Mouse (Mus musculus) lung, postnatal 0 days (tissue): ENCODE results near the gene Mfsd4b4. TPM values are rescaled to one million over a fixed set of nuclear protein-coding genes. Genes with fewer than 3 reads are reported as not detected.

Source experiments
- ATAC-seq: fragments of 200-750 bp; cut with Nextera tagmentation; 2 replicates; pipeline ENCODE4 v1.8.0; 2017; ENCODE audit warnings: moderate library complexity
- DNase-seq: peaks from one replicate; pipeline ENCODE4 v3.0.0-alpha.2; 2016; ENCODE audit warnings: low spot score
- H3K27ac ChIP-seq: fragments of 300-500 bp; sonication (generic); 2 replicates; pipeline ENCODE4 v1.5.1; 2014; ENCODE audit warnings: antibody characterized with exemption, mild to moderate bottlenecking, low read length, mixed read lengths
- H3K27me3 ChIP-seq: fragments of 300-500 bp; sonication (generic); replicated peaks from 2 replicates; pipeline ENCODE4 v1.6.1; 2014; ENCODE audit warnings: low read length, mixed read lengths; ENCODE audit not compliant: insufficient read depth
- H3K36me3 ChIP-seq: fragments of 300-500 bp; sonication (generic); 2 replicates; pipeline ENCODE4 v1.6.1; 2014; ENCODE audit warnings: low read length, mixed read lengths; ENCODE audit not compliant: insufficient read depth
- H3K4me1 ChIP-seq: fragments of 300-500 bp; sonication (generic); 2 replicates; pipeline ENCODE4 v1.6.1; 2014; ENCODE audit warnings: antibody characterized with exemption, low read depth, low read length, mixed read lengths; ENCODE audit not compliant: insufficient read depth
- H3K4me2 ChIP-seq: fragments of 300-500 bp; sonication (generic); replicated peaks from 2 replicates; pipeline ENCODE4 v1.6.1; 2014; ENCODE audit warnings: low read depth, mild to moderate bottlenecking, low read length, moderate library complexity, mixed read lengths
- H3K4me3 ChIP-seq: fragments of 300-500 bp; sonication (generic); 2 replicates; pipeline ENCODE4 v1.5.1; 2014; ENCODE audit warnings: low read depth, low read length
- H3K9ac ChIP-seq: fragments of 300-500 bp; sonication (generic); replicated peaks from 2 replicates; pipeline ENCODE4 v1.6.1; 2014; ENCODE audit warnings: low read depth, mild to moderate bottlenecking
- H3K9me3 ChIP-seq: fragments of 300-500 bp; sonication (generic); 2 replicates; pipeline ENCODE4 v1.6.1; 2016; ENCODE audit warnings: low read length, mixed read lengths
- CTCF ChIP-seq: IDR thresholded peaks from 2 replicates; pipeline ENCODE4 v1.5.1; 2016; ENCODE audit warnings: antibody characterized with exemption, mild to moderate bottlenecking
- EP300 ChIP-seq: IDR thresholded peaks from 2 replicates; pipeline ENCODE4 v1.6.1; 2016; ENCODE audit warnings: antibody characterized with exemption, mild to moderate bottlenecking, control low read depth
- WGBS: fragments of 180-500 bp; shearing (Covaris S2); extraction: QIAGEN DNeasy Blood & Tissue Kit; methylation state at CpG from one replicate; pipeline ENCODE4 v1.1.7; 2014; 5-methylcytosine and 5-hydroxymethylcytosine counted together
- polyA plus RNA-seq: library from polyadenylated mRNA; unstranded; fragments of >200 nt; fragmentation: Nextera tagmentation; extraction: Ambion mirVana; gene quantifications from 2 replicates; pipeline ENCODE4 v1.2.1, GENCODE M21; 2015

Gene Mfsd4b4
- polyA plus RNA-seq, 1 experiment from 2014 or later = 3.3 TPM

DNA sequence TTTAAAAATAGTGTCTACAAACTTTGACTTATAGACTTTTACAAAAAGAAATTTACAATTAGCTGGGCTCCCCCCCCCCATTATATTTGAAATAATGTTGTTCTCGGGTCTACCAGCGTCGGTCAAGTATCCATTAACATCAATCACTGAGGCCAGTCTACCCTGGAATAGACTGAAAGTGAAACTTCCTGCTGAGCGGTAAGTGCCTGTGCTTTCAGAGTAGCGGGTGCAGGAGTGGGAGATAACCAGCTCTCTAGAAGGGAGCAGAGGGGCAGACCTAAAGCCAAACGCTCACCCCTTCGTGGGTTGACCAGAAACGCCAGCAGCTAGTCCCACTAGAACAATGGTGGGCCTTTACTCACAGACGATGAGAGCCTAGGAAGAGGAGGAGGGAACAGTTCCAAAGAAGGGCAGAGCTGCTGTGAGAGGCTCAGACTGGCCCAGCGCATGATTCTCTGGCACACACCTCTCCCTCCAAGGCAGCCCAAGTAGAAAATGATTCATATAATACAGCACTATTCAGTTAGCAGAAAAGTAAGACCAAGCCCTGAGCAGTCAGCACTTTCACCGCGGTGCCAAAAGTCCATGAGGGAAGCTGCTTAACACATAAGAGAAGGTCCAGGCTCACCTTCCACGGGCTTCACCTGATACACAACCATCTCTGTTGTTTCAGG, 9.9 kb upstream of the Mfsd4b4 start:
- Histone ChIP-seq H3K9me3 (no peaks in the 10 kb centered on the region), H3K4me3 (peak overlapping the region; percentile 19; the same call in 1 of the 2 replicates), H3K4me1 (no peaks in the 10 kb centered on the region), H3K9ac (0 out of 2 replicates have a peak overlapping the region, but pooled peaks have one; percentile 26), H3K36me3 (no peaks in the 10 kb centered on the region), H3K4me2 (peak overlapping the region; percentile 47), H3K27me3 (no peaks in the 10 kb centered on the region), H3K27ac (no peak overlapping the region)
- 48% methylated on average over 13 of the region's 13 CpGs for WGBS
- DNase-seq (no peak), ATAC-seq (peak; percentile 49)
- TF ChIP-seq CTCF (no peak), EP300 (no peak)

DNA sequence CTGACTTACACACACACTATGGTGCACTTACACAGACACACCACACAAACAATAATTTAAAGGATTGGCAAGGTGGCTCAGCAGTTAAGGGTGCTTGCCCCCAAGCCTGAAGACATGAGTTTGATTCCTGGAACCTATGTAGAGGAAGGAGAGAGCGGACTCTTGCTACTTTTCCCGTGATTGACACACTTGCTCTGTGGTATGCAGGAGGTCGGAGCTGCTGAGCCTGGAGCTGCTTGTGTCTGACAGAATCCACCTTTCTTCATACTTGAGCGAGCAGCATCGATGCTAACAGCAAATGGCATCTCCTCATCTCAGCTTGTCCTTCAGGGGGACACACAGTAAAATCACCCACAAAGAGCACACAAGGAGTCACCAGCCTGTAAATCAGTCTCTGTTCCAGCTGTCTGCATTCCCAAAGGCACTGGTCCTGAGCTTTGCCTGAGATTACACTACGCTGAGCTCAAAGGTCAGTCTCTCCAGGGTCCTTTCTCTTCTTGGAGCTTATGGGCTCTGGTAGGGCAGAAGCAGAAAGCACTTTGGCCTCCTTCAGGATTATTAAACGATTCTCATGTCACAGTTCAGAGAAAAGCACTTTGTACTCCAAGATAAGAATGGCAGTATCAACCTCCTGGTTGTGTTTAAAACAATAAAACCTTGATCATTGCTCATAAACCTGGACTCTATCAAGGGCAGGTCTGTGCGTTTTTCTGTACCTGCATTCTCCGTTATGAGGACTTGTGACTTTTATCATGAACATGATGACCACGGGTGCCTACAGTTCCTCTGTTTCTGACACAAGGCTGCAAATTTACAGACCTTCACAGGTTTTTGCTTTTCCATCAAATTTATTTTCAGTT, 8.0 kb upstream of the Mfsd4b4 start:
- DNase-seq (no peak), ATAC-seq (no peak)
- Histone ChIP-seq H3K9ac (no peak overlapping the region), H3K27me3 (no peaks in the 10 kb centered on the region), H3K9me3 (no peaks in the 10 kb centered on the region), H3K4me3 (no peak overlapping the region), H3K4me1 (no peaks in the 10 kb centered on the region), H3K4me2 (no peak overlapping the region), H3K36me3 (no peaks in the 10 kb centered on the region), H3K27ac (no peak overlapping the region)
- TF ChIP-seq CTCF (no peak), EP300 (no peak)
- 69% methylated on average over 10 of the region's 10 CpGs for WGBS

DNA sequence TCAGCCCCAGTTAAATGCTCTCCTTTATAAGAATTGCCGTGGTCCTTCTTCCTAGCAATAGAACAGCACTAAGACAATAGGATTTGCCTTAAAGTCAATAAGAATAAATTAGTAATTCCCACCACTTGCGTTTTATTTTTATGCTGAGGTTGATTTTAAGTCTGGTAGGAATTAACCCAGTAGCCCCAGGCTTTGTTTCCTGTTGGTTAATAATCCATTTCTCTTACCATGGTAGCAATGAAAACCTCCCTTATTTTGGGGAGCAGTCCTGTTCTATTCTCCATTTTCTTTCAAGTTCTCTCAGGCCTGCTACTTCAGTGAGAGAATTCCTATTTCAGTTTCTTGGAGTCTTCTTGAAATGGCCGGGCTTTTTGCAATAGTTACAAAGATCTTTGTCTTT, 5.2 kb upstream of the Mfsd4b4 start:
- H3K9ac ChIP-seq = no peak overlapping the region
- no peak overlapping the region for H3K4me2 ChIP-seq
- TF ChIP-seq EP300 = no peak
- TF ChIP-seq CTCF = no peak
- H3K27ac ChIP-seq = no peak overlapping the region
- no peak overlapping the region for H3K4me3 ChIP-seq
- ATAC-seq = no peak
- H3K36me3 ChIP-seq = no peaks in the 10 kb centered on the region
- H3K4me1 ChIP-seq = no peaks in the 10 kb centered on the region
- 76% methylated on average over 3 of the region's 3 CpGs for WGBS
- no peaks in the 10 kb centered on the region for H3K27me3 ChIP-seq
- no peaks in the 10 kb centered on the region for H3K9me3 ChIP-seq
- no peak for DNase-seq

DNA sequence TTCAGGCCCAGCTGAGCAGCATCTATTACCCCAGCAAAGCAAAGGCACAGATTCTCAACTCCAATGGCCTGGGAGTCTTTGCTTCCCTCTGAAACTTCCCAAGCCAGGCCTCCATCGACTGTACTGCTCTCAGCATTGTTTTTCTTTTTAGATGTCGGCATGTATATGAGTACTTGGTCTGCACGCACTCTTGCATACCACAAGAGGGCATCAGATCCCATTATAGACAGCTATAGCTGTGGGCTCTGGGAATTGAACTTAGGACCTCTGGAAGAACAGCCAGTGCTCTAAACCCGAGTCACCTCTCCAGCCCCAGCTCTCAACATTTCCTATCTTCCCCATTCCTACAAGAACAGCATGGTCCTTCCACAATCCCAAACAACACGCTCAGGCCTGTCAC, 2.5 kb downstream of the Mfsd4b4 start:
- H3K27ac ChIP-seq = no peak overlapping the region
- H3K27me3 ChIP-seq = no peaks in the 10 kb centered on the region
- TF ChIP-seq CTCF (peak; percentile 41), EP300 (no peak)
- ATAC-seq = no peak
- no peak overlapping the region for H3K4me3 ChIP-seq
- no peak overlapping the region for H3K4me2 ChIP-seq
- H3K9me3 ChIP-seq = no peaks in the 10 kb centered on the region
- H3K4me1 ChIP-seq = no peaks in the 10 kb centered on the region
- DNase-seq = no peak
- H3K9ac ChIP-seq = no peak overlapping the region
- H3K36me3 ChIP-seq = no peaks in the 10 kb centered on the region
- 75% methylated on average over 5 of the region's 5 CpGs for WGBS

DNA sequence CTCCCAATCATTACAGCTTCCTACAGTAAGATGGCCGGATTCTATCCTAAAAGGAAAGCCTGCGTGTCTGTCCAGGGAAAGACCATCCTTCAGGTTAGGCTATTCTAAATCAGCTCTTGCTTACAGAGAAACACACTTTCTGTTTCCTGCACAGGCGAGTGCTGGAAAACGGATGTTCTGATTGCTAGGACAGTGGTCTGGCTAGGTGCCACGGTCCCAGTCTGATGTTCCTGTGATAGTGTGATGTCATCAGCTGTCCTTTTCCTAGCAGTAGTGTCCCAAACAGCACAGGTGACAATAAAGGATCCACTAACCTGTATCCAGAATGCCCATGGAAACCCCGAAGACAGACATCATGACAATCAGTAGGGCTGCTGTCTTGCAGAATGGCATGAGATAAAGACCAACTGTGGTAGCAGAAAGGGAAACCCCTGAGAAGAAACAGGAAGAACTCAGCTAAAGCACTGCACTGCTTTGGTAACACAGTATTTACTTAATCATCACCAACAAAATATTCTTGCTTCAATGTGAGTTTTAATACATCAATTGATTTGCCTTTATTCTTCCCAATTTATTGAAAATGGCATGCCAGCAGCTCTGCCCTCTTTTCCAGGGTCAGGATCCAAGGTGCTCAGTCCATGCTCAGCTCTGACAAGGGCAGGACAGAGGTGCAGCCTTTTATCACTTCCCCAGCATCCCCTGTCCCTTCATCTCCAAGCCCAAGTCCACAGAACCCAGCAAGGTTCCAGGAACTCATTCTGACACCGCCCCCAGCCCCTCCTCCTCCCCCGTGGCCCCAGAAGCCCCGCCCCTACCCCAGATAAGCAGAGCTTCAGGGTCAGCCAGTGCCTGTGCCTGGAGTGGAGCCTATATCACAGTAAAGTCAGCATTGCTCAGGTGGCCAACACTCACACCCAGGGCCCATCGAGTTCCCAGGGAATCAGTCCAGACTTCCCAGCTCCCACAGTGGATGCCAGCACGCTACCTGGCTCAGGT, 5.0 kb downstream of the Mfsd4b4 start:
- H3K4me1 ChIP-seq = no peaks in the 10 kb centered on the region
- H3K36me3 ChIP-seq = no peaks in the 10 kb centered on the region
- TF ChIP-seq CTCF (no peak), EP300 (no peak)
- no peak overlapping the region for H3K4me2 ChIP-seq
- no peak overlapping the region for H3K4me3 ChIP-seq
- no peak for ATAC-seq
- H3K9ac ChIP-seq = no peak overlapping the region
- no peaks in the 10 kb centered on the region for H3K9me3 ChIP-seq
- no peaks in the 10 kb centered on the region for H3K27me3 ChIP-seq
- 63% methylated on average over 11 of the region's 11 CpGs for WGBS
- no peak overlapping the region for H3K27ac ChIP-seq
- DNase-seq = no peak

DNA sequence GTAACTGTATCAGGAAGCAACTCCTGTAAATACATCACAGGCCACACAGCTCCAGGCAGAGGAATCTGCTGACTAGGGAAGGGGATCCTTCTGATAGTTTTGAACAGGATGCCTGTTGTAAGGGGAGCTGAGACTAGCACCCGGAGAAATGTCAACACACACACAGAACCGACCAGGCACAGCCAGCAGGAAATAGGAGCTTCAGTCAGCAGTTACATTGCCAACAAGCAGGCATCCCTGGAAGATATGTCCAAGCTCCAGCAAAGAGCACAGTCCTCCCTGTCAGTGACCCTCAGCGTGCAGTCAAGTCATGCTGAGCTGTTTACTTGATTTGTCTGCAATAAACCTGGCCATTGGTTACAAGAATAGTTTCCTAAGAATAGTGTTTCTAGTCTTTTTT, 10.4 kb downstream of the Mfsd4b4 start:
- ATAC-seq (no peak), DNase-seq (no peak)
- Histone ChIP-seq H3K27me3 (no peaks in the 10 kb centered on the region), H3K9ac (no peak overlapping the region), H3K4me1 (no peaks in the 10 kb centered on the region), H3K4me3 (no peak overlapping the region), H3K9me3 (no peaks in the 10 kb centered on the region), H3K4me2 (no peak overlapping the region), H3K36me3 (no peaks in the 10 kb centered on the region), H3K27ac (no peak overlapping the region)
- WGBS = 40% methylated on average over 3 of the region's 3 CpGs
- TF ChIP-seq EP300 = no peak
- no peak for TF ChIP-seq CTCF
